Mouse (Mus musculus) thymus, postnatal 25 days (tissue): ENCODE results near the gene Xpr1.

Source experiments
- DNase-seq: peaks from one replicate; pipeline ENCODE4 v3.0.0; 2022

The Xpr1 gene

GRCm38 (mm10) chr1:155400056-155400455, 17.2 kb downstream of the Xpr1 start:
- DNase-seq, result no peak

- peak; percentile 50 for DNase-seq
Measured at GRCm38 (mm10) chr1:155394829-155395228, 22.4 kb downstream of the Xpr1 start.

- DNase-seq, result no peak
Measured at GRCm38 (mm10) chr1:155394021-155394420, 23.2 kb downstream of the Xpr1 start.

- DNase-seq, result no peak
Measured at GRCm38 (mm10) chr1:155392825-155393224, 24.4 kb downstream of the Xpr1 start.

GRCm38 (mm10) chr1:155391537-155391936, 25.7 kb downstream of the Xpr1 start:
- no peak for DNase-seq

- no peak for DNase-seq
Measured at GRCm38 (mm10) chr1:155388418-155388817, 28.8 kb downstream of the Xpr1 start.

- DNase-seq, result no peak
Measured at GRCm38 (mm10) chr1:155386551-155386950, 30.7 kb downstream of the Xpr1 start.

- DNase-seq, result no peak
Measured at GRCm38 (mm10) chr1:155383319-155384302, 33.6 kb downstream of the Xpr1 start.

GRCm38 (mm10) chr1:155381931-155382330, 35.3 kb downstream of the Xpr1 start:
- DNase-seq, result no peak

- no peak for DNase-seq
Measured at GRCm38 (mm10) chr1:155379289-155379688, 37.9 kb downstream of the Xpr1 start.

GRCm38 (mm10) chr1:155372821-155373220, 44.4 kb downstream of the Xpr1 start:
- DNase-seq, result no peak

- DNase-seq, result no peak
Measured at GRCm38 (mm10) chr1:155370075-155370658, 47.0 kb downstream of the Xpr1 start.

- DNase-seq, result no peak
Measured at GRCm38 (mm10) chr1:155366366-155366765, 50.8 kb downstream of the Xpr1 start.

- DNase-seq, result no peak
Measured at GRCm38 (mm10) chr1:155361502-155362126, 55.6 kb downstream of the Xpr1 start.

- no peak for DNase-seq
Measured at GRCm38 (mm10) chr1:155353096-155353495, 64.1 kb downstream of the Xpr1 start.

GRCm38 (mm10) chr1:155351527-155351926, 65.7 kb downstream of the Xpr1 start:
- no peak for DNase-seq

GRCm38 (mm10) chr1:155348491-155348890, 68.7 kb downstream of the Xpr1 start:
- no peak for DNase-seq

- DNase-seq, result no peak
Measured at GRCm38 (mm10) chr1:155347339-155347738, 69.9 kb downstream of the Xpr1 start.

- no peak for DNase-seq
Measured at GRCm38 (mm10) chr1:155344019-155344418, 73.2 kb downstream of the Xpr1 start.

GRCm38 (mm10) chr1:155339622-155340021, 77.6 kb downstream of the Xpr1 start:
- DNase-seq, result no peak

- DNase-seq, result no peak
Measured at GRCm38 (mm10) chr1:155337315-155337714, 79.9 kb downstream of the Xpr1 start.

GRCm38 (mm10) chr1:155335963-155336362, 81.3 kb downstream of the Xpr1 start:
- no peak for DNase-seq

- peak; percentile 14 for DNase-seq
Measured at GRCm38 (mm10) chr1:155322183-155322582, 95.0 kb downstream of the Xpr1 start.
